Mouse (Mus musculus) MEL (cell line): ENCODE results near the gene Fkbp9. TPM values are rescaled to one million over a fixed set of nuclear protein-coding genes. Genes with fewer than 3 reads are reported as not detected.
A peak's percentile ranks its signal among the peaks of the same experiment; 100 is the strongest.

Experiments
- DNase-seq: peaks from one replicate; pipeline ENCODE4 v3.0.0; 2011; ENCODE audit warnings: low read depth, low spot score
- H3K27ac ChIP-seq: 2 replicates; pipeline ENCODE4 v1.5.1; 2012; ENCODE audit warnings: low read depth, mild to moderate bottlenecking, control low read depth, low read length, moderate library complexity; ENCODE audit not compliant: control insufficient read depth
- H3K27me3 ChIP-seq, 2 experiments: fragments of 150-350 bp in 1 of 2; sonication (generic) in 1 of 2; 2 replicates each; pipeline ENCODE4 v1.6.1; 2012; ENCODE audit warnings: low read length in 2 of 2, mild to moderate bottlenecking in 2 of 2, improper control_type of control experiment in 1 of 2, moderate library complexity in 1 of 2; ENCODE audit not compliant: insufficient read depth in 2 of 2, control insufficient read depth in 1 of 2
- H3K36me3 ChIP-seq, 2 experiments: 2 replicates each; pipeline ENCODE4 v1.6.1; 2012 to 2014; ENCODE audit warnings: low read length in 2 of 2, improper control_type of control experiment in 1 of 2, inconsistent platforms in 1 of 2, mild to moderate bottlenecking in 1 of 2; ENCODE audit not compliant: insufficient read depth in 2 of 2, control insufficient read depth in 1 of 2
- H3K4me1 ChIP-seq, 2 experiments: fragments of 150-350 bp in 1 of 2; sonication (generic) in 1 of 2; 2 replicates each; pipeline ENCODE4 v1.6.1; 2012; ENCODE audit warnings: low read length in 2 of 2, improper control_type of control experiment in 1 of 2, mild to moderate bottlenecking in 1 of 2; ENCODE audit not compliant: insufficient read depth in 2 of 2, control insufficient read depth in 1 of 2
- H3K4me3 ChIP-seq, 2 experiments: fragments of 150-350 bp in 1 of 2; sonication (generic) in 1 of 2; 2 replicates each; pipeline ENCODE4 v1.5.1; 2012; ENCODE audit warnings: low read depth in 2 of 2, low read length in 2 of 2, mild to moderate bottlenecking in 2 of 2, moderate library complexity in 2 of 2, control low read depth in 1 of 2, improper control_type of control experiment in 1 of 2; ENCODE audit not compliant: control insufficient read depth in 1 of 2, insufficient read depth in 1 of 2
- H3K79me2 ChIP-seq: 2 replicates; pipeline ENCODE4 v1.6.1; 2012; ENCODE audit warnings: mild to moderate bottlenecking, low read length, moderate library complexity; ENCODE audit not compliant: control insufficient read depth, poor library complexity, insufficient read depth
- H3K9ac ChIP-seq: 2 replicates; pipeline ENCODE4 v1.6.1; 2012; ENCODE audit warnings: low read depth, mild to moderate bottlenecking, control low read depth, low read length, moderate library complexity; ENCODE audit not compliant: control insufficient read depth, poor library complexity, severe bottlenecking
- H3K9me3 ChIP-seq: fragments of 150-350 bp; sonication (generic); replicated peaks from 2 replicates; pipeline ENCODE4 v1.6.1; 2012; ENCODE audit warnings: mild to moderate bottlenecking, low read length, improper control_type of control experiment, moderate library complexity; ENCODE audit not compliant: insufficient read depth
- BHLHE40 ChIP-seq: IDR thresholded peaks from 2 replicates; pipeline ENCODE4 v1.6.1; 2012; ENCODE audit warnings: low read depth, mild to moderate bottlenecking, inconsistent platforms, low read length, improper control_type of control experiment, borderline replicate concordance
- CHD1 ChIP-seq: IDR thresholded peaks from 2 replicates; pipeline ENCODE4 v1.6.1; 2012; ENCODE audit warnings: low read depth, mild to moderate bottlenecking, inconsistent platforms, low read length, improper control_type of control experiment
- CHD2 ChIP-seq: IDR thresholded peaks from 2 replicates; pipeline ENCODE4 v1.6.1; 2011; ENCODE audit warnings: low read length, improper control_type of control experiment
- CTCF ChIP-seq, 3 experiments: IDR thresholded peaks in 2 of 3; conservative IDR thresholded peaks in 1 of 3; 2 replicates each; pipeline ENCODE4 v1.5.1; 2011 to 2012; ENCODE audit warnings: low read length in 3 of 3, low read depth in 2 of 3, mild to moderate bottlenecking in 2 of 3, improper control_type of control experiment in 1 of 3, inconsistent platforms in 1 of 3, mixed read lengths in 1 of 3, moderate library complexity in 1 of 3; ENCODE audit not compliant: control insufficient read depth in 1 of 3, insufficient read depth in 1 of 3, poor library complexity in 1 of 3, severe bottlenecking in 1 of 3
- E2F4 ChIP-seq: IDR thresholded peaks from 2 replicates; pipeline ENCODE4 v1.6.1; 2011; ENCODE audit warnings: low read depth, low read length, improper control_type of control experiment, borderline replicate concordance
- ELF1 ChIP-seq: IDR thresholded peaks from 2 replicates; pipeline ENCODE4 v1.6.1; 2014; ENCODE audit warnings: low read depth, mild to moderate bottlenecking, inconsistent platforms, low read length, improper control_type of control experiment, moderate library complexity
- EP300 ChIP-seq, 2 experiments: IDR thresholded peaks; 2 replicates each; pipeline ENCODE4 v1.6.1; 2011; ENCODE audit warnings: improper control_type of control experiment in 2 of 2, low read length in 2 of 2, low read depth in 1 of 2, mild to moderate bottlenecking in 1 of 2
- ETS1 ChIP-seq: IDR thresholded peaks from 2 replicates; pipeline ENCODE4 v1.6.1; 2012; ENCODE audit warnings: low read depth, mild to moderate bottlenecking, inconsistent platforms, low read length, improper control_type of control experiment, moderate library complexity
- GABPA ChIP-seq: IDR thresholded peaks from 2 replicates; pipeline ENCODE4 v1.6.1; 2012; ENCODE audit warnings: low read depth, mild to moderate bottlenecking, inconsistent platforms, low read length, improper control_type of control experiment, moderate library complexity
- GATA1 ChIP-seq: IDR thresholded peaks from 2 replicates; pipeline ENCODE4 v1.6.1; 2011; ENCODE audit warnings: low read depth, low read length, improper control_type of control experiment
- HCFC1 ChIP-seq: IDR thresholded peaks from 2 replicates; pipeline ENCODE4 v1.6.1; 2012; ENCODE audit warnings: low read depth, mild to moderate bottlenecking, inconsistent platforms, low read length, improper control_type of control experiment, moderate library complexity
- KAT2A ChIP-seq: conservative IDR thresholded peaks from 2 replicates; pipeline ENCODE4 v1.6.1; 2012; ENCODE audit warnings: low read depth, low read length, improper control_type of control experiment, inconsistent platforms
- MAFK ChIP-seq: IDR thresholded peaks from 2 replicates; pipeline ENCODE4 v1.6.1; 2011; ENCODE audit warnings: low read depth, mild to moderate bottlenecking, low read length, improper control_type of control experiment, borderline replicate concordance
- MAX ChIP-seq: IDR thresholded peaks from 2 replicates; pipeline ENCODE4 v1.6.1; 2011; ENCODE audit warnings: low read length, improper control_type of control experiment
- MAZ ChIP-seq: IDR thresholded peaks from 2 replicates; pipeline ENCODE4 v1.6.1; 2012; ENCODE audit warnings: low read depth, mild to moderate bottlenecking, inconsistent platforms, low read length, improper control_type of control experiment
- MEF2A ChIP-seq: IDR thresholded peaks from 2 replicates; pipeline ENCODE4 v1.6.1; 2014; ENCODE audit warnings: low read depth, mild to moderate bottlenecking, inconsistent platforms, low read length, improper control_type of control experiment; ENCODE audit not compliant: poor library complexity, insufficient replicate concordance, severe bottlenecking; ENCODE audit errors: extremely low read depth
- MXI1 ChIP-seq: IDR thresholded peaks from 2 replicates; pipeline ENCODE4 v1.6.1; 2011; ENCODE audit warnings: mild to moderate bottlenecking, low read depth, low read length, improper control_type of control experiment
- NELFE ChIP-seq: IDR thresholded peaks from 2 replicates; pipeline ENCODE4 v1.6.1; 2011; ENCODE audit warnings: low read depth, low read length, improper control_type of control experiment
- POLR2A ChIP-seq, 2 experiments: IDR thresholded peaks; 2 replicates each; pipeline ENCODE4 v1.6.1; 2011 to 2012; ENCODE audit warnings: low read length in 2 of 2, mild to moderate bottlenecking in 2 of 2, control low read depth in 1 of 2, improper control_type of control experiment in 1 of 2, low read depth in 1 of 2, moderate library complexity in 1 of 2; ENCODE audit not compliant: control insufficient read depth in 1 of 2, insufficient read depth in 1 of 2, poor library complexity in 1 of 2
- POLR2AphosphoS2 ChIP-seq: IDR thresholded peaks from 2 replicates; pipeline ENCODE4 v1.6.1; 2011; ENCODE audit warnings: low read length, improper control_type of control experiment
- POLR2AphosphoS5 ChIP-seq: IDR thresholded peaks from 2 replicates; pipeline ENCODE4 v1.6.1; 2012; ENCODE audit warnings: low read depth, borderline replicate concordance, mild to moderate bottlenecking, inconsistent platforms, low read length, moderate library complexity, mixed read lengths
- RAD21 ChIP-seq: IDR thresholded peaks from 2 replicates; pipeline ENCODE4 v1.6.1; 2011; ENCODE audit warnings: mild to moderate bottlenecking, low read depth, low read length, improper control_type of control experiment
- SIN3A ChIP-seq: IDR thresholded peaks from 2 replicates; pipeline ENCODE4 v1.6.1; 2012; ENCODE audit warnings: low read length, improper control_type of control experiment, inconsistent platforms
- SMC3 ChIP-seq: IDR thresholded peaks from 2 replicates; pipeline ENCODE4 v1.6.1; 2011; ENCODE audit warnings: low read depth, low read length, improper control_type of control experiment
- TBP ChIP-seq: IDR thresholded peaks from 2 replicates; pipeline ENCODE4 v1.8.0; 2011; ENCODE audit warnings: low read depth, low read length, improper control_type of control experiment
- UBTF ChIP-seq: IDR thresholded peaks from 2 replicates; pipeline ENCODE4 v1.6.1; 2012; ENCODE audit warnings: low read depth, mild to moderate bottlenecking, inconsistent platforms, low read length, improper control_type of control experiment, moderate library complexity, borderline replicate concordance; ENCODE audit not compliant: insufficient read depth
- USF1 ChIP-seq: IDR thresholded peaks from 2 replicates; pipeline ENCODE4 v1.6.1; 2014; ENCODE audit warnings: low read depth, mild to moderate bottlenecking, inconsistent platforms, low read length, improper control_type of control experiment, moderate library complexity
- ZC3H11A ChIP-seq: IDR thresholded peaks from 2 replicates; pipeline ENCODE4 v1.6.1; 2012; ENCODE audit warnings: low read depth, mild to moderate bottlenecking, inconsistent platforms, low read length, improper control_type of control experiment
- ZKSCAN1 ChIP-seq: IDR thresholded peaks from 2 replicates; pipeline ENCODE4 v1.6.1; 2012; ENCODE audit warnings: low read depth, mild to moderate bottlenecking, inconsistent platforms, low read length, improper control_type of control experiment, moderate library complexity
- ZMIZ1 ChIP-seq: IDR thresholded peaks from 2 replicates; pipeline ENCODE4 v1.6.1; 2012; ENCODE audit warnings: low read depth, mild to moderate bottlenecking, inconsistent platforms, low read length, improper control_type of control experiment, moderate library complexity
- ZNF384 ChIP-seq: IDR thresholded peaks from 2 replicates; pipeline ENCODE4 v1.6.1; 2012; ENCODE audit warnings: low read depth, mild to moderate bottlenecking, inconsistent platforms, low read length, improper control_type of control experiment
- polyA plus RNA-seq, 2 experiments: library from polyadenylated mRNA; stranded (reverse) in 1 of 2; unstranded in 1 of 2; fragments of >175 nt in 1 of 2; fragments of >200 nt in 1 of 2; gene quantifications; 2 replicates each; pipeline versions ENCODE4 v1.2.1 to v1.2.4; 2012; ENCODE audit warnings: low replicate concordance in 2 of 2, low read depth in 1 of 2; ENCODE audit not compliant: insufficient read length in 2 of 2, insufficient read depth in 1 of 2, missing spikeins in 1 of 2
- total RNA-seq: library from RNA; depleted of rRNA; stranded (reverse); fragments of 300-350 nt; gene quantifications from 2 replicates; pipeline ENCODE4 v1.2.3, GENCODE M21; 2012

Fkbp9 gene
- total and polyA plus RNA-seq, 3 experiments = 3.0 to 19.5 TPM; not detected in 1

DNA sequence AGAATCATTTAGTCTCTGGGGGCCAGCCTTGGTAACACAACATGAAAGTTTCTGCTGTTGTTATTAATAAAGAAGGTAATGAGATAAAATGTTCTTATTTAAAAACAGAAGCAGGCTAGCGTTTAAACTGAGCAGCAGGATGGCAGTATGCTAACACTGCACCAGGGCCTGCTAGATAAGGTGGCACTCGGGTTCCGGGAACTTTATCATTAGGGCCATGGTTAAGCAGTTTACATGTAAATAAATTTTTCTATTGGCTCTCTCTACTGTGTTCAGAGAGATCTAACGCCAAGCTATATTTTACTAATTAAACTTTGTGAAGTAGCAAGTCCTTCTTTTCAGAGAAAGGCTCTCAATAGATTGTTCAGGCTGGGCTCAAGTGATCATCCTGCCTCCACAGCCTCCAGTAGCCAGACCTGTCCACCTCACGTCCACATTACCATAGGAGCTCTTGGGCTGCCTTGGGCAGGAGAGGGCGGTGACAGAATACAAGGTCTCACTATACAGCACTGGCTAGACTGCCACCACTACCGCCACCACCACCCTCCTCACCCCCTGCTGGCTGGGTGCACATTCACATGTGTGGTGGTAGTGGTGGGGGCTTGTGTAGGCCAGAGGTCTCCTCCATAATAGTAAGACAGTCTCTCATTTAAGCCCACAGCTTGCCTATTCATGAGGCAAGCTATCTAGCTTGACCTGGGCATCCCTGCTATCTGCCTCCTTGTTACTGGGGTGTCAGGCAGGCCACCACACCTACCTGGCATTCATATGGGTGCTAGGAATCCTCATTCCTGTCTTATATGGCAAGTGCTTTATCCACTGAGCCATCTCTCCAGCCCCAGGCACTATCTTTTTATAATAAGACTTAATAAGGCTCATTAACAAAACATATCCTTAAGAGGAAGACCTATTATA lies 71.0 kb downstream of the Fkbp9 start (continued):
- TF ChIP-seq ZNF384 = no peak
- no peak for TF ChIP-seq UBTF
- peak; percentile 91 for TF ChIP-seq GATA1
- TF ChIP-seq MXI1 = peak; percentile 22; the same call in 1 of the 2 replicates
- TF ChIP-seq SIN3A = peak; percentile 92
- TF ChIP-seq MAFK = no peak
- no peak for TF ChIP-seq ZKSCAN1
- TF ChIP-seq ELF1 = no peak; the same call in 1 of the 2 replicates
- peak; percentile 42; the same call in 1 of the 2 replicates for TF ChIP-seq BHLHE40
- peak; percentile 81 to 87 for TF ChIP-seq EP300 (IDR thresholded peaks at IDR 0.05; ENCODE audit: low read depth in 1 of 2, low read length in 2 of 2)
- TF ChIP-seq GABPA = no peak
- TF ChIP-seq, all 39 proteins: peak for 10

DNA sequence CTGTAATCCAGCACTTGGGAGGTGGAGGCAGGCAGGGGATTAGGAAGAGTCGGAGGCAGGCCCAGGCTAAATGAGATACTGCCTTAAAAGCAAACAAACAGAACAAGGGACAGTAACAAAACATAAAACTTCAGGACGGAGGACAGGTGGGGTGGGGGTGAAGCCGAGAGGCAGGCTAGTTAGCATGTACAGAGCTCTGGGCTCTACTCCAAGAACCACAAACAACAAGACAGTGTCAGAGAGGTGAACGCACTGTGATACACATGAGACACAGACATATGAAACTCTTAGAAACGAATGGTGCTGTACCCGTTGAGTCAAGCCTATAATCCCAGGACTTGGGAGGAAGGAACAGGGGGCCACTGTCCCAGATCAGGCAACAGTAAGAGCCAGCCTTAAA lies 72.0 kb downstream of the Fkbp9 start:
- H3K36me3 ChIP-seq = peaks cover 0 to 60% of the 10 kb centered on the region in 2 experiments; a peak in 3 of 4 replicates
- TF ChIP-seq CTCF (IDR thresholded peaks at IDR 0.05 in 2 of 3, conservative IDR thresholded peaks at IDR 0.05 in 1 of 3; ENCODE audit: control insufficient read depth in 1 of 3, insufficient read depth in 1 of 3, low read depth in 2 of 3, low read length in 3 of 3, poor library complexity in 1 of 3, severe bottlenecking in 1 of 3) (no peak), ELF1 (no peak), POLR2AphosphoS2 (no peak), NELFE (no peak), ETS1 (peak; percentile 24; the same call in 1 of the 2 replicates), HCFC1 (no peak), USF1 (no peak), SMC3 (no peak), MEF2A (no peak), POLR2AphosphoS5 (no peak), ZC3H11A (no peak), E2F4 (no peak), KAT2A (no peak), CHD2 (no peak), RAD21 (no peak), MAX (no peak), POLR2A (IDR thresholded peaks at IDR 0.05; ENCODE audit: control insufficient read depth in 1 of 2, insufficient read depth in 1 of 2, low read depth in 1 of 2, low read length in 2 of 2, poor library complexity in 1 of 2) (no peak), ZKSCAN1 (no peak), ZMIZ1 (no peak), GATA1 (no peak), MXI1 (0 out of 2 replicates have a peak, but pooled peaks have one; percentile 49), MAZ (0 out of 2 replicates have a peak, but pooled peaks have one; percentile 45), CHD1 (no peak), TBP (no peak), SIN3A (no peak; the same call in 1 of the 2 replicates), EP300 (IDR thresholded peaks at IDR 0.05; ENCODE audit: low read depth in 1 of 2, low read length in 2 of 2) (no peak)
- TF ChIP-seq, all 39 proteins: peak for 3
- no peaks in the 10 kb centered on the region for H3K9me3 ChIP-seq
- H3K4me1 ChIP-seq = peaks cover 18 to 29% of the 10 kb centered on the region in 2 experiments
- H3K27me3 ChIP-seq = no peaks in the 10 kb centered on the region
- H3K79me2 ChIP-seq = peaks cover 60% of the 10 kb centered on the region
- no peak overlapping the region for H3K4me3 ChIP-seq
- H3K27ac ChIP-seq = peak overlapping the region; percentile 37
- peak; percentile 62 for DNase-seq
- 0 out of 2 replicates have a peak overlapping the region, but pooled peaks have one; percentile 2 for H3K9ac ChIP-seq
